Mouse (Mus musculus) gonadal fat pad, adult 2 months (tissue): ENCODE measurements at regions not wholly inside any gene's neighbourhood (a gene's known extent, or its start where the extent isn't known, plus 50 kb on each side); places are given as distances from the start of the nearest gene placed in this dataset.
A peak's percentile ranks its signal among the peaks of the same experiment; 100 is the strongest.
"Not testable (repeated sequence)": the region's sequence is repeated elsewhere in the genome, so short reads cannot be mapped to it uniquely, and the experiment has no call there.

ENCODE experiments used
- DNase-seq: peaks from one replicate; pipeline ENCODE4 v3.0.0-alpha.2; 2012; ENCODE audit warnings: low read depth

DNA sequence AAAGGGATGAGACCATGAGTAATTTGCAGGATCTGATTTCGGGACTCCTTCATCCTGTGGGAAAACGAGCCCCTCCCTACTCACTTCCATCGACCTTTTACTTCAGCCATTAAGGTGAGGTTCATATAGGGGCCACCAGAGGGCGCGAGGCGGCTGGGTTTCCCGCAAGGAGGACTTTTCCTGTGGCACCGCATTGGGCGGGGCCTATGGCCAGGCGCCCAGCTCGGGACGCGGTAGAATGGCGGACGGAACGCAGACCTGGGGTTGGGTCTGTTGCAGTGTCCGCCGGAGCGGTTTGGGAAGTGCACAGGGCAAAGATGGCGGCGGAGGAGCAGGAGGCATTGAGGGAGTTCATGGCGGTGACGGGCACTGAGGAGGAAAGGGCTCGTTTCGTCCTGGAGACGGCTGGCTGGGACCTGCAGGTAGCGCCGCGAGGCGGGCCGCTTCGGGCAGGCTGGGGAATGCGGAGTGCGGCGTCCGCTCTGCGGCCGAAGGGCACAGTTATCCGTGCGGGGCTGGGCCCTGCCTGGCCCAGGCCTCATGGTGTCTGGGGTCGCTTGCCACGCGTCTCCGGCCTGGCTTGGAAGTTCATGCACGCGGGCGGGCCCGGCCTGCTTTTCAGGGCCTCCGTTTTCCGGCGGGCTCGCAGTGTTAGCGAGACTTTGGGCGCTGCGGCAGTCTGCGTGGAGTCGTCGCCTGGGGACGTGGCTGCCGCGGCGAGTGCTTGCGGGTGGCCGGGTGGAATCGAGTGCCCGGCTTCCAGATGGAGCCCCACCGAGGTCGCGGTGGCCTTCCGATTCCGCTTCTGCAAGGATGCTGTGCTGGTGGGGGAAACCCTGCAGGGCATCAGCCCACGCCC, 219.1 kb downstream of the Gm31371 start:
- DNase-seq = peak; percentile 42

DNA sequence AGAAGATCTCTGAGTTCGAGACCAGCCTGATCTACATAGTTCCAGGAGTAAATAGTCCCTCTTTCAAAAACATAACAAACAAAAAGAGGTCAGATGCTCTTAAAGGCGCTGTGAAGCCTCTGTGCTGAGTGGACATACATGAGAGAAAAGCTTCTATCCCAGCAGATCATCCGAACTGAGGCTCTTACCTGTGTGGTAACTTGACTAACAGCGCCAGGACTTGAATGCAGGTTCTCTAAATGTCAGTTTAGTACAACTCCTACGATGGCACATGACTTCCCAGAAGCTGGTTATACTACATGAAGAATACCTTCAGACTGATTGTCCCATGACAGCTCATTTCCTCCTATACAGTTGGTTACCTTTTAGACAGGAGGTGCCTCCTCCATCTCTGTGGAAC, 220.4 kb downstream of the Gm31371 start:
- not testable (repeated sequence) for DNase-seq

DNA sequence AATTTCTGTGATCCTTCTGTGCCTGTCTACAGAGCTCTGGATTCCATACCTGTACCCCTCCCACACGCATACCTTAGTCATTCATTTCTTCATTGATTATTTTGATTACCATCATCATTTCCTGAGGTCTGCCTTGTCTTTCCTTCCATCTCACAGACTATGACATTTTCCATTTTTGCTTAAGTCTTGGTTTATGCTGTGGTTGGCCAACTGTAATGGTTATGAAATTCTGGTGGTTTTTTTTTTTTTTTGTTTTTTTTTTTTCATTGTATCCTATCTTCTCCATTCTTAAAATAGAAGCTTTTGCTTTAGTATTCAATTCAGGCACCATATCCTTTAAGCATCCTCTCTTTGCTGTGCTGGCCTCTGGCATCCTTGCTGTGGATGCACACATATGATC, 227.4 kb downstream of the Gm15319 start:
- DNase-seq = not testable (repeated sequence)

DNA sequence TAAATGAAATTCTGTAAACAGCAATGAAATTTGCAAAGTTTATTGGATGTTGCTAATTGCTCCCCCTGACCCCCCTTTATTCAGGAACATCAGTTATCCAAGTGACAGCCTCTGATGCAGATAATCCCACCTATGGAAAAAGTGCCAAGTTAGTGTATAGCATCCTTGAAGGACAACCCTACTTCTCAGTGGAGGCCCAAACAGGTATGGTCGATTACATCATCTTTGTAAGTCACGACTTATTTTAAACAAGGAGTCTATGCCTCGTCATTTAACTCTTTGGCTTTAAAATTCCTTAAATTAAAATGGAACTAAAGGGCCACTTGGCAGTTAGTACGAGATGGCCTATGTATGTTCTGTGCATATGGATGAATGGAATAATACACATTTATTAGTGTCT, 217.6 kb downstream of the Gm15319 start:
- not testable (repeated sequence) for DNase-seq

DNA sequence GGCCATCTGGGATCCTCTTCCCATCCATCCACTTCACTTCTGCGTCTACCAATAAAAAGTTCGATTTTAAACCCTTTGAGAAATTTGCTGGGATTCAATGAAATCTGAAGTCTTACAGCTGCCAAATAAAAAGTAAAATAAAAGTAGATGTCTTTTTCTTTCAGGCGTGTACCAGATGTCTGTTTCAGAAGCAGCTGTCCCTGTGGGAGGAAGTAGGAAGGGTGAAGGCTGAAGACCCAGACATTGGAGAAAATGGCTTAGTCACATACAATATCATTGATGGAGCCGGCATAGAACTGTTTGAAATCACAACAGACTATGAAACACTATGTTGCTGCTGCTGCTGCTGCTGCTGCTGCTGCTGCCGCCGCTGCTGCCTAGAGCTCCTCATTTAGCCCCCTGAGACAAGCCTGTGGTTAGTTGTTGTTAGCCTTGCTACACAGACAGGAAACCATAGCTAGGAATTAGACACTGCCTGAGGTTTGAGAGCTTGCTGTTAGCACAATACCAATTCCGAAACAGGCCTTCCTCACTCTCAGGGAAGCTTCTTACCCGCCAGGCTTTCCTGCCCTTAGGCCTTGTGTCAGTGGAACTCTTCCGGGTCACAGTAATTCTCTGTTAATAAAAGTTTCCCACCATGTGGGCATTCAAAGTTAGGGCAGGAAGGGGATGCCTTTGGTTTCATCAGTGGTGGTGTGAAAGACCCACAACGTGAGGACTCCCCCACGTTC, 211.5 kb downstream of the Gm15319 start:
- not testable (repeated sequence) for DNase-seq

DNA sequence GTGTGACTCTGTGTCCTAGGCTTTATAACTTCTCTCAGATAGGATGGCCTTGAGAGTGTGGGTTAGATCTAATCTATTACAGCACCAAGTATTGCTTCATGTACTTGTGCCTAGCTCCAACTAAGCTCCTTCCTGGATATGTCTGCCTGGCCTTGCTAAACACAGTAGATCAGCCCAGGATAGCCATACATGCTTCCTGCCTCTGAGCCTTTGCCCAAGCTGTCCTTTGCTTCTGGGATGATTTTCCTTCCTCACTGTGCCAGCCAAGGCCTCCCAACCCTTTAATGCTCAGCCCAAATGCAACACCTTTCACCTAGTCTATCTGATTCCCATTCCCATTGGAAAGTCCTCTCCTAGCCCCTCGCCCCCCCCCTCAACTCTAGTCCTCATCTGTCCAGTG, 208.9 kb downstream of the Gm15319 start:
- DNase-seq = not testable (repeated sequence)
